Mouse (Mus musculus): ENCODE results near the gene Kcnj1. TPM values are rescaled to one million over a fixed set of nuclear protein-coding genes. Genes with fewer than 3 reads are reported as not detected.

Gene Kcnj1
- total RNA-seq, 2 experiments from 2014 or later, result not detected

DNA sequence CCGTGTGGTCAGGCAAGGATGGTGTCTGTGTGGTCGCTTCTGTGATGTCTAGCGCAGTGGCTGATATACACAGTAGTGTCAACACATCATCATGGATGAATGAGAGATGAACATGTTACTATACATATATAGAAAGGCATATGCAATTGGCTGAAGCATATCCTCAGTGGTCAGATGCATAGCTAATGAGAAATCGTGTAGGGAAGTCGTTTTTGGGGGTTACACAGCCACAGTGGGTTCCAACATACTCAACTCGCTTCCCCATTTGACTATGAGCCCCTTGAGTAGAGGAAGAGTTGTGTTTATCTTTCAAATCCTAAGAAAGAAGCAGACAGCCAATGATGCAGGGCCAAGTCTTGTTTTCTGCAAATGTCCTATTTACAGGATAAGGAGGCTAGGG lies 20.4 kb downstream of the Kcnj1 start:
- no peak for DNase-seq (ENCODE audit: low spot score in 2 of 2)

- no peak for DNase-seq (ENCODE audit: low spot score in 2 of 2)
Observed at GRCm38 (mm10) chr9:32394761-32395161, 22.5 kb downstream of the Kcnj1 start.

DNA sequence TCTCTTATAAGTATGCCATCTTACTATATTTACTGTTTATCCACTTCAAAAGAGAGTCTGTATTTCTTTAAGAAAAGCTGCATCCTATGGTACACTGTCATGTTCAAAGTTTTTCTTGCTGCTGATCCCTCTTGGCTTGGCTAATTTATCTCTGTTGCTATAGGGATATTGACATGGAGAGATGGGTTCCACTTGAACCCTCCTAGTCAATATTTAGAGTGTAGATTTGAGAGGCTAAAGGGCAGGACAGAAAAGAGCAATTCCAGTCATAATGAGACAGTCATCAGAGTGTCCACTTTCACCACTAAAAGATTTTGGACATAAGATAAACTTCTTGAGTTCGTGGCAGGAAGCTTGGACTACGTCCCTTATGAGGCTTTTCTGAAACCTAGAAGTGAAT lies 27.9 kb downstream of the Kcnj1 start:
- DNase-seq (ENCODE audit: low spot score in 2 of 2), result no peak

DNA sequence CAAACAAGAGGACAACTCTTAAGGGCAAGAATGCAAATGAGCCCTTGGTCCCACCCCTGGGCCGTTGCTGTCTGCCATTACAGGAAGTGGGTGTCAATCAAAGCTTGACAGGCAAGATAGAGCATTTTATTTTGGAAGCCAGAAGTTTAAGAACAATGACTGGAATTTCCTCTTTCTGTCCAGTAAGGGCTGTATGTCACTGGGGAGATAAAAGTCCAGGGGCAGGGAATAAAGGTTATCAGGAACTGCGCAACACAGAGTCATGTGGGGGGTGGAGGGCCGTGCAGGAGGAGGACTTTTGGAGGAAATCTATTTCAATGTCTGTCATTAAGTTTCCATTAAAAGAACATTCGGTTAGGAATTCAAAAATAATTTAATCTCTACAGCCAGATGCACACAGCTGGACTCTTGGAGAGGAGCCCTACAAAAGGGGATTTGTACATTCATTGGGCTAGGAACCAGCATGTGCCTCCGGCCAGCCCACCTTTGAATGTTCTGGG lies 28.4 kb downstream of the Kcnj1 start:
- DNase-seq (ENCODE audit: low spot score in 2 of 2), result no peak

DNA sequence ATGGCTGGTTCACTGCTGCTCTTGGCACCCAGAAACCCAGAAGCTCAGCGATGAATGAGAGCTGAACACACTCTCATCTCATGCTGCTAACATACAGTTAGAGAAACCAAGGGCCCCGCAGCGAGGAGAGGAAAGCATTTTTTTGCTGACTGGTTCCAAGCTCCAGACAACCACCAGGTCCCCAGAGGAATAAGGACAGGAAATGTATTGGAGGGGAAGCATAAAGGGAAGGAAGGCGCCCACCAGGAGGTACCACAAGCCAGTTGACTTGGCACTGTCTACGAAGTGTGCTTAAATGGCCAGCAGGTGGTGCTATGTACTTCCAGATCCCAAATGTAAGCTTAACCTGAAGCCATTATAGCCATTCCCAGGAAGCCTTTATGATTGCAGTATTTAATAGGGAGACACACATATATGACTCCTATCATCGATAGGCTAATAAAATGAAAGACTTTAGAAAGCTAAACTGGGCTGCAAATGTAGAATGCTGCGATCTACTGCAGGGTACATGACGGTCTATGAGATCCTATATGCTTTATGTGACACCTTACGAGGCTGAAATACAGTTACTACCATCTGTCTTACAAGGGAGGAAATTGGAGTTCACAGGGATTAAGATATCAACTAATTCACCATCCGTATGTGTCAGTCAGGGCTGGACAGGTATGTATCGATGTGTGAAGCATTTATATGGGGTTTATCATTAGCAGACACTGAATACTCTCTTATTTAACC lies 33.1 kb downstream of the Kcnj1 start:
- peak; percentile 39 to 53 for DNase-seq (ENCODE audit: low spot score in 2 of 2)

DNA sequence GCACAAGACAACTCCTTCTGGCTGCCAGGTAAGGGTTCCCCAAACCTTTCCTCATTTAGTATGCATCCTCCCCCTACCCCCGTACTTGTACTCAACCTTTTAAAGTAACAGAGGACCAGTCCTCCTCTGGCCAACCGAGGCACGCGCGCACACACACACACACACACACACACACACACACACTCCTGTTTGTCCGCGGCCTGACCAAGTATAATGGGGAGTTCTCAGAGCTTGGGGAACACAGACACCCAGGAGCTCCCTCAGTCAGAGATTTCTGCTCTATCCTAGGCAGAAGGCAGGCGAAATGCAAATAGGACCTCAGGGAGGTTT lies 36.4 kb downstream of the Kcnj1 start:
- DNase-seq (ENCODE audit: low spot score in 2 of 2), result peak in 1 of 2 experiments; percentile 13

GRCm38 (mm10) chr9:32409060-32409961 lies 37.0 kb downstream of the Kcnj1 start:
- peak in 1 of 2 experiments; percentile 29 for DNase-seq (ENCODE audit: low spot score in 2 of 2)

- DNase-seq (ENCODE audit: low spot score in 2 of 2), result no peak
Observed at GRCm38 (mm10) chr9:32410671-32411070, 38.4 kb downstream of the Kcnj1 start.

DNA sequence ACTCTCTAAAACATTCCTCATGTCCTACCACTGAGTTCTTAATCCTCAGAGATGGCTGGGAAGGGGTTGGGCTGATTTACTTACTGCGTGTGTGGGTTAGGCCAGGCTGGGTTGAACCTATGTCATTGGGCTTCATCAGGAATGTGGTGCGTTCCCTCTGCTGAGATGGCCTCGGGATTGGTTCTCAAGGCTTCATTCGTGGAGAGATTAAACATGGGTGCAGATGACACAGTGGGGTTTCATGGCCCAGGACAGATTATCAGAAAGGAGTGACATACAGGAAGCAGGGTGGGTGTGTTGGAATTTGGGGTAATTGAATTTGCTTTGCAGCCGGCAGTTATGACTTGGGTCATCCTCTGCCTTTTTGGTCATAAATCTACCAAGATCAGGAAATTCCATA lies 39.2 kb downstream of the Kcnj1 start:
- DNase-seq (ENCODE audit: low spot score in 2 of 2), result peak in 1 of 2 experiments; percentile 13

DNA sequence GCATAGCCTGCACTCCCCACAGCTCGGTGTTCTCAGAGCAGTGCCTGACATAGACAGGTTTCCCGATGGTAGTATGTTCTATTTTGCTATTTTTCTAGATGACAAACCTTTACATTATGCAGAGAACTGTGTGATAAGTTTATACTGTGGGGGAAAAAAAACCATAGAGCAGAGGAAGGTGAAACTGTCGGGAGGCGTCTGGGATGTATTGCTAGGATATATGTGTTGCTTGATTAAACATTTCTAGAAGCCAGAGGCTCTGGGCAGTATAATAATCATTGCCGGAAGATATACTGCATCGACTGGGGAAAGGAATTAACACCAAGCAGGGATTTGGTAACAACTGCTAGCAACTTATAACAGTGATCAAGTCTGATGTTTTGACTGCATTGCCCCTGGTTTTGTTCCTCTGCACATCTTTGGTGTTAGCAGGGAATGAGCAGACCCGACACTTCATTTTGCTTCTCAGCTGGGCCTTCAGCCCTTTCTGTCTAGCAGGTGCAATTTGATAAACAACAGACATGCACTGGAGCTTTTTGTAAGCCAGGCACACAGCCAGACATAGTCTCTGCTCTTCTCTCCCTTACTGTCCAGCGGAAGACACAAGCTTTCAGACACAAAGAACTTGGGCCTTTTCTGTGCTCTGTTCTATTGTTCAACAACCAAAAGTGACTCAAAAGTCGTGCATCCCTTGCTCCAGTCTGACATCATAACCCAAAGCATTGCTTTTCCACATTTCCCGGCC lies 40.7 kb downstream of the Kcnj1 start:
- no peak for DNase-seq (ENCODE audit: low spot score in 2 of 2)

GRCm38 (mm10) chr9:32414956-32415355 lies 42.7 kb downstream of the Kcnj1 start:
- DNase-seq (ENCODE audit: low spot score in 2 of 2), result no peak

DNA sequence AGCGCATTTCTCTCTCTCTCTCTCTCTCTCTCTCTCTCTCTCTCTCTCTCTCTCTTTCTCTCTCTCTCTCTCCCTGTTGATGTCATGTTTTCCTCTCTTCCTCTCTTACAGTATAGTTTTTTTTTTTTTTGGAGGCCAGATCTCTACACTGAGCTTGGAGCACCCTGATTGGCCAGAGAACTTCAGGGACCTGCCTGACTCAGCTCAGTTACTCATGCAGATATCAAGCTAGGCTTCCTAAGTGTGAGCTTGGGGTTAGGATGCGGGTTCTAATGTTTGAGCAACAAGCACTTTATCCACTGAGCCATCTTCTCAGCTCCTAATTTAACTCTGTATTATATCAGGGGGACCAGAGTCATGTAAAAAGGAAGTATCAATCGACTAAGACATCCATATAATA lies 43.7 kb downstream of the Kcnj1 start:
- DNase-seq (ENCODE audit: low spot score in 2 of 2), result no peak

DNA sequence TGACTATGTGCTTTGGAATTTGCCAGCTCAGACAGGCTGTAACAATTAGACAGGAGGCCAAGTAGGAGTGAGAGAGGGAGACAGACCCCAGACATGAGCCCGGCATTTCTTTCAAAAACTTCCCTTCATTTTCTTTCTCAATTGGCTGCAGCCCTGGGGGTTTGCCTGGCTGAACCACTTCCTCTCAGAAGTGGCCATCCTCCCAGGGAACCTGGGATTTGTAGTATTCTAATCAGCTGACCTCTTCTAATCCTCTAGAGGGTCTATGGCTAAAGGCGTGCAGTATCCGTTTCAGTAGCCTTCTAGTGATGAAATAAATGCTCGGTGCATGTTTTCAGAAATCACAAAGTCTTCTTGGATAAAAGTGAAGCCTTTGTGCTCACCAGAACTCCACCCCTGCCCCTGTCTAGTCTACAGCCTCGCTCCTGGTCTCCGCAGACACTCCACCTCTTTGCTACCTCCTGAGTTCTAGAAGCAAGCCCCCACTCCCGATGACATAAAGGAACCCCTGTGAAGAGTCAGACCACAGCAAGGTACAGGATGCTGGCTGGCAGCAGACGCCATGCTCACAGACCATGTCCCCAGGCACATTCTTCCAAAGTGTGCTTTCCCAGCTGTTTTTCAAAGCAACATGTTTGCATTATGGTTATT lies 45.3 kb downstream of the Kcnj1 start:
- DNase-seq (ENCODE audit: low spot score in 2 of 2), result no peak

GRCm38 (mm10) chr9:32420711-32421110 lies 48.4 kb downstream of the Kcnj1 start:
- DNase-seq (ENCODE audit: low spot score in 2 of 2), result no peak

GRCm38 (mm10) chr9:32425321-32425720 lies 53.0 kb downstream of the Kcnj1 start:
- no peak for DNase-seq (ENCODE audit: low spot score in 2 of 2)

DNA sequence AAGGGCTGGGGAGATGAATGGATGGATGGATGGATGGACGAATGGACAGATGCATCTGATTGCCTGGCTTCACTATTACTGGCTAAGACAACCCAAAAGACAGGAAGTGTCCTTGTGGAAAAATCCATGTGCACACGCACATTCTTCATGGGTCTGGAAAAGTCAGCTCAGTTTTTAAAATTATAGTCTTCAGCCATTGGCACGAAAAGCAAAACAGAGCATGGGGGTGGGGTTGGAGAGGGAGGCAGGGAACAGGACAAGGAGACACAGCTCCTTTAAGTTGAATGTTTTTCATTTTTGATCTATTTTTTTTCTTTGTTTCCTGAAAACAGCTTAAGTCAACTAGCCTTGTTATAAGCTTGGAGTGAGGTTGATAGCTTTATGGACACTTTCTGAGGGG lies 58.8 kb downstream of the Kcnj1 start:
- DNase-seq (ENCODE audit: low spot score in 2 of 2), result no peak

DNA sequence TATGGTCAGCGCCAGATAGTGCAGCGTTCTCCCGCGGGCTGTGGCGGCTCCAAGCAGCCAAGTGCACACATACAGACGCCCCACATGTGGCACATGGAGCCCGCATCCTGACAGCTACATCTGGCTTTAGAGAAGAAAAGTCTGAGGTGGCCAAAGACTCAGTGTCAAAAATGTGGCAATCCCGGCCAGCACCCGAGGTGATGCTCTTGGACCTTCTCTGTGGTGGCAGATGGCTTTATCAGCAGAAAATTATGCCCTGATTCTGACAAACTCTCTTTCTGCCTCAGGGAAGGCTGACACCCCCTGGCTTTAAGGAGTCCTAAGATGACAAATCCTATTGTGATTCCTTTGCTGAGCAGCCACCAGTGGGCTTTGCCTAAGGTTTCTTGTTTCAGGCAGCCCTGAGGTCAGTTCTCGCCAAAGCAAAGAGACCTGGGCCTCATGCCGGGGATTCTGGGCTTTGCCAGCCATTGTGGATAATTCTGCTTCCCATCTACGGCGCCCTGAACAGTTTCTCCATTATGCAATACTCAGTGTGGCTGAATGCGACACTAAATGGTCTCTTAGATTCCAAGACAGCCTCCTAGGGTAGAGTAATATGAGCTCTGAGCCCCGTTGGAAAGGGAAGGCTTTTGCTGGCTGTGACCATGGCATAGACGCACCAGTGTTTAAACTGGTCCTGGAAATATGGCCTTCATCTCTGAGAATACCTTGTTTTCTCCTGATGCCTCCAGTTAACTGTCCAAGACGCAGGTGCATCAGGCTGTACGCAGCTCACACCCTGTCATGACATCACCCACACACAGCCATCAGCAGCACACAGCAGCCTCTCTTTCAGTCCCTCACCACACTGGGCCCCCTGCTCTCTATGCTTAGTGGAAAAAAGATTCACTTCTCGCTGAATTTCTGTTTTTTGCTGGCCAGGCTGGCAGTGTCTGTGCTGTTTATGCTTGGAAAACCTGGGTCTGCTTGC lies 62.2 kb downstream of the Kcnj1 start:
- DNase-seq (ENCODE audit: low spot score in 2 of 2), result no peak

DNA sequence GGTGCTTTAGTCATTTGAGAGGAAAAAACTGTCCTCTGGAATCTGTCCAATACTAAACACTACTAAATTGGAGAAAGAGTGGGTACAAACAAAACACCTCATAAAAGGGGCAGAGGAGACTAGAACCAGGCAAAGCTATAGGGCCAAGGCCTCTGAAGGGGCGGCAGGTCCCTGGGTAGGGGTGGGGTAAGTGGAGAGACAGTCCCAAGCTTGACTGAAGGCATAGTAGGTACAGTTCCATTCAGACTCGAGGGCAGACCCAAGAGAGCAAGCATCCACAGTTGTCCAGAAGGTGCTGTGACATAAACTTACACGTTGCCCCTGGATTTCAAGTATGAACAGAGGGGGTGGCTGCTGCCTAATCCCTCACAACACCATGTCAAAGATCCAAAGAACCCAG lies 70.8 kb downstream of the Kcnj1 start:
- DNase-seq (ENCODE audit: low spot score in 2 of 2), result no peak

GRCm38 (mm10) chr9:32443817-32444216 lies 71.5 kb downstream of the Kcnj1 start:
- no peak for DNase-seq (ENCODE audit: low spot score in 2 of 2)

Data from adrenal gland, adult 18-20 months (tissue).